9 mouse cellular contexts compared by ENCODE assay signal in the genomic region with DNA sequence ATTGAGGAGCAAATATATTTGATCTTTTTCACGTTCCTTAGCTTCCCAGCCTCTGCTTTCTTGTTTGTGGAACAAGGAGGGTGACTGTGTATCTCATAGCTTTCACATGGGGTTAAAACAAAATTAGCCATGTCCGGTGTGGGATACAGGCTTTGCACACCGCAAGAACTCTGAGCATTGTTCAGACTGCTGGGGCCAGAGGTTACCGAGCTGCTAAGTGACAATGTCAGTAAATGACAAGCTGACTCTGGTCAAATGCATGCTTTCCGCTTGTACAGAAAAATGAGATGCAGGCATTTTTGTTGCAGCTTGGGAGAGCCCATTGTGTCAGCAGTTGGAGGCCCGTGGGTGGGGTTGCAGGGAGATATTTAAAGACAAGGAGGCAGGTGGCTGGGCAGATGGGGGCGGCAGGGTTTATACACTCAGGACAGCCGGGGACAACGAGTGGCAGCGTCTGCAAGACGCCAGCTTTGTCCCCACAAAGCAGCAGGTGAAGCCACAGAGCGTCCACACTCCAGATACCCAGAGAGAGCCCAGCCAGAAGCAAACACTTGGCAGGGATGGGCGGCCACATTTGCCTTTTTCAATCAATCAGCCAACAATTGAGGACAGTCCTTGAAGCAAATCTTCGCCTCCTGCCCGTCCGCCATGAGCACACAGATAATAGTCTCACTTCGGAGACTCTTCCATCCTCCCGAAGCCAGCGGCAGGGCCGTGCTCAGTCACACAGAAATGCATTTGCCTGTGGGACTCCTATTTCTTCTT. TPM values are rescaled to one million over a fixed set of nuclear protein-coding genes. Genes with fewer than 3 reads are reported as not detected.
DNase-seq lines count a peak whose midpoint lies in the region; ATAC-seq lines count a peak whose summit lies in the region.
"Had no signal": no experiment of that assay in that cellular context is flagged by ENCODE, and none has a peak within 500 bp of the region (broad histone marks: within the 10 kb centered on the region; RNA-seq: fewer than 3 reads in every experiment).

No protein-coding gene starts in this region.

- WGBS in embryonic facial prominence, embryonic 11.5 days: 54% methylated on average over 20 of the region's 20 CpGs
- WGBS in midbrain, embryonic 14.5 days: 6% methylated on average over 20 of the region's 20 CpGs

- H3K9ac ChIP-seq in embryonic facial prominence, embryonic 11.5 days (replicated peaks; ENCODE audit: low read length): 0 out of 2 replicates have a peak overlapping the region, but pooled peaks have one; percentile 13
- H3K9ac ChIP-seq in midbrain, embryonic 14.5 days (replicated peaks; ENCODE audit: low read length): peak overlapping the region; percentile 50; the same call in 1 of the 2 replicates

- H3K27ac ChIP-seq in embryonic facial prominence, embryonic 11.5 days (replicated peaks; ENCODE audit: low read depth, low read length): no peak overlapping the region
- peak overlapping the region; percentile 61 for H3K27ac ChIP-seq in midbrain, embryonic 14.5 days (replicated peaks; ENCODE audit: low read depth, low read length)

- H3K27me3 ChIP-seq in embryonic facial prominence, embryonic 11.5 days (ENCODE audit: control insufficient read depth, insufficient read depth, low read length): no peaks in the 10 kb centered on the region
- H3K27me3 ChIP-seq in midbrain, embryonic 14.5 days (ENCODE audit: control insufficient read depth, insufficient read depth, low read length): no peaks in the 10 kb centered on the region
- H3K27me3 ChIP-seq: Patski had no signal

- peak; percentile 89 for DNase-seq in brain, adult 2 months (ENCODE audit: low read depth, low spot score)
- DNase-seq in embryonic facial prominence, embryonic 11.5 days (ENCODE audit: low spot score): no peak
- peak; percentile 46 to 80 for DNase-seq in layer of hippocampus, adult 18-20 months (ENCODE audit: low spot score in 2 of 2)
- DNase-seq in midbrain, embryonic 14.5 days: peak; percentile 58
- DNase-seq in urinary bladder, postnatal 4 days (ENCODE audit: low spot score in 2 of 2): no peak
- DNase-seq in ovary, postnatal 36 days (ENCODE audit: low spot score): no peak
- no peak for DNase-seq in adrenal gland, adult 2 months

- no peak overlapping the region for H3K4me2 ChIP-seq in embryonic facial prominence, embryonic 11.5 days (ENCODE audit: low read depth, low read length)
- H3K4me2 ChIP-seq in midbrain, embryonic 14.5 days (ENCODE audit: low read length): peak overlapping the region; percentile 46

- ATAC-seq in embryonic facial prominence, embryonic 11.5 days (replicated peaks; ENCODE audit: insufficient number of reproducible peaks, low FRiP score, low TSS enrichment, low read depth): peak; percentile 72
- peak; percentile 69 for ATAC-seq in midbrain, embryonic 14.5 days (ENCODE audit: low FRiP score, low TSS enrichment)
- no peak for ATAC-seq in erythroid progenitor cell, adult 5-6 weeks (replicated peaks; ENCODE audit: low FRiP score, poor library complexity, severe bottlenecking)
- ATAC-seq: Patski had no signal

- H3K4me3 ChIP-seq in embryonic facial prominence, embryonic 11.5 days (ENCODE audit: low read depth, low read length): no peak overlapping the region
- 0 out of 2 replicates have a peak overlapping the region, but pooled peaks have one; percentile 10 for H3K4me3 ChIP-seq in midbrain, embryonic 14.5 days (replicated peaks; ENCODE audit: low read depth, low read length)

- no peaks in the 10 kb centered on the region for H3K9me3 ChIP-seq in embryonic facial prominence, embryonic 11.5 days (replicated peaks; ENCODE audit: control insufficient read depth, low read length)
- H3K9me3 ChIP-seq in midbrain, embryonic 14.5 days (ENCODE audit: control insufficient read depth, low read length): no peaks in the 10 kb centered on the region

- no peaks in the 10 kb centered on the region for H3K4me1 ChIP-seq in embryonic facial prominence, embryonic 11.5 days (ENCODE audit: control insufficient read depth, insufficient read depth, low read length)
- peaks cover 12% of the 10 kb centered on the region for H3K4me1 ChIP-seq in midbrain, embryonic 14.5 days (ENCODE audit: control insufficient read depth, insufficient read depth, low read length)

- no peaks in the 10 kb centered on the region for H3K36me3 ChIP-seq in embryonic facial prominence, embryonic 11.5 days (replicated peaks; ENCODE audit: control insufficient read depth, insufficient read depth, low read depth, low read length)
- no peaks in the 10 kb centered on the region for H3K36me3 ChIP-seq in midbrain, embryonic 14.5 days (ENCODE audit: control insufficient read depth, insufficient read depth, low read length)

RNA-seq across cellular contexts. Expression of a gene that starts 59.5 kb away (rescaled TPM):
- polyA plus RNA-seq in embryonic facial prominence, embryonic 11.5 days (2014; fragmentation: Nextera tagmentation; extraction: Ambion mirVana): 61.0 and 68.5 TPM in 2 replicates
- 10 to 100 TPM; 18.8 to 21.8 TPM for total RNA-seq in layer of hippocampus, adult 18-20 months (2021)
- 32.3 and 52.9 TPM in 2 replicates for polyA plus RNA-seq in midbrain, embryonic 14.5 days (2014; fragmentation: Nextera tagmentation; extraction: Ambion mirVana)
- 23.1 and 28.5 TPM in 2 replicates for total RNA-seq in erythroid progenitor cell, adult 5-6 weeks (2015; ENCODE audit: low replicate concordance)
- 9.0 and 25.9 TPM in 2 replicates for total RNA-seq in erythroid progenitor cell, adult 5-6 weeks (2017; ENCODE audit: low replicate concordance)
- total RNA-seq in adrenal gland, adult 2 months (2021): 10 to 100 TPM; 25.8 to 40.7 TPM
- 7.0 and 7.9 TPM in 2 replicates for polyA plus RNA-seq in adrenal gland, adult 2 months (2012; rRNA removed)

Comparison
In these comparisons a context has a peak if more than half of its experiments do, and no peak if none do; other contexts are left out.
1. DNase-seq: peak in brain, adult 2 months (single experiment), layer of hippocampus, adult 18-20 months (2 of 2) and midbrain, embryonic 14.5 days (single experiment); none in embryonic facial prominence, embryonic 11.5 days (single experiment), urinary bladder, postnatal 4 days (0 of 2), ovary, postnatal 36 days (single experiment) and adrenal gland, adult 2 months (single experiment).